Mouse (Mus musculus): ENCODE measurements around the gene Kif1bp. TPM values are rescaled to one million over a fixed set of nuclear protein-coding genes. Genes with fewer than 3 reads are reported as not detected.

Kif1bp gene
- polyA plus RNA-seq, 1 experiment: 16.8 TPM

DNA sequence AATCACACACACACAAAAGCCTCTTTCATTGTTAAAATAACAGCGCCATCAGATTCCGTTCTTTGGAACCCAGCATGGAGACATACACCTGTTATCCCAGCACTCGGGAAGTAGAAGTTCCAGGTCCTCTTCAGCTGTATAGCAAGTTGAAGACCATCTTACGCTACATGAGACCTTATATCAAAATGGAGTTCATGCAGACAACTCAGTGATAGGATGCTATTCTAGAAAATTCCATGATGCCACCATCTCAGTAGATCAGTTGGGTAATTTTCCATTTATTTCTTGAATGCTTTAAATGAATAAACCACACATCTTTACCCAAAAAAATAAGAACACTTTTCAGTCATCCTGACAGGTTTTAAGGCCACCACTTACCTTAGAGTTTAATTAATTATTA lies 71.2 kb downstream of the Kif1bp start:
- WGBS: 10% methylated on average over 4 of the region's 4 CpGs
- DNase-seq (ENCODE audit: low read depth in 1 of 2, low spot score in 2 of 2): no peak
- peaks cover 15% of the 10 kb centered on the region for H3K4me1 ChIP-seq (ENCODE audit: control insufficient read depth, insufficient read depth, insufficient read length)

DNA sequence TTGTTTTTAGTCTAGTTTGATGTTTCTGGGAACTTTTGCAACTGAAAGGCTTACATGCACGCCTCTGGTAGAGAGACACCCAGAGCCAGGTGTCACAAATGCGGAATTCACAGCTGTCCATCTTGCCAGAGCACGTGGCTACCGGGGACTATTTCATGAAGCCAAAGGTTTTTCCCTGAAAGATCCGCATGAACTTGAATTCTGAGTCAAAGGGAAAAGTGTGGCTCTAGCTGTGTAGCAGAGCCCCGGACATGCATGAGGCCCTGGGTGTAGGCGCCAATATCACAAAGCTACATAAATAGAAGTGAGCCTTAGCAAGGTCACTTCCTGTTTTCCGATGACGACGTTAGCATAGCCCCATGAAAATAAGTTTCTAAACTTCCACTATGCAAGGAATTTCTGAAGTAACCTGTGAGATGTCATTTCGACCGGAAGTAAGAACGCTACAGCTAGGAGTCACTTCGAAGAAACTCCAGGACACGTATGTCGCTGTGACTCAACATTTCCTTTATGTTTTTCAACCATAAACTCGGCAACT lies 72.2 kb downstream of the Kif1bp start:
- peak; percentile 63 to 86 for DNase-seq (ENCODE audit: low read depth in 1 of 2, low spot score in 2 of 2)
- Histone ChIP-seq H3K4me3 (ENCODE audit: extremely low read depth, insufficient read depth, insufficient read length) (peak overlapping the region; percentile 57), H3K27me3 (ENCODE audit: control insufficient read depth, insufficient read depth, low read length) (no peaks in the 10 kb centered on the region), H3K36me3 (ENCODE audit: control insufficient read depth, insufficient read depth, low read length) (no peaks in the 10 kb centered on the region), H3K27ac (ENCODE audit: insufficient read depth, low read length) (peak overlapping the region; percentile 92), H3K4me1 (ENCODE audit: control insufficient read depth, insufficient read depth, insufficient read length) (peaks cover 16% of the 10 kb centered on the region)
- peak; percentile 72 for TF ChIP-seq POLR2A (IDR thresholded peaks at IDR 0.05; ENCODE audit: low read depth, low read length)
- TF ChIP-seq CTCF (IDR thresholded peaks at IDR 0.05; ENCODE audit: extremely low read depth, insufficient read depth, insufficient read length, insufficient replicate concordance): no peak
- 2% methylated on average over 17 of the region's 17 CpGs for WGBS

More for the DNA sequence above, 71.2 kb downstream of the Kif1bp start:
- peak overlapping the region; percentile 97 for H3K27ac ChIP-seq (ENCODE audit: insufficient read depth, low read length)
- H3K4me3 ChIP-seq (ENCODE audit: extremely low read depth, insufficient read depth, insufficient read length): peak overlapping the region; percentile 86
- H3K27me3 ChIP-seq (ENCODE audit: control insufficient read depth, insufficient read depth, low read length): no peaks in the 10 kb centered on the region
- TF ChIP-seq CTCF (IDR thresholded peaks at IDR 0.05; ENCODE audit: extremely low read depth, insufficient read depth, insufficient read length, insufficient replicate concordance) (no peak), POLR2A (IDR thresholded peaks at IDR 0.05; ENCODE audit: low read depth, low read length) (no peak)
- no peaks in the 10 kb centered on the region for H3K36me3 ChIP-seq (ENCODE audit: control insufficient read depth, insufficient read depth, low read length)

DNA sequence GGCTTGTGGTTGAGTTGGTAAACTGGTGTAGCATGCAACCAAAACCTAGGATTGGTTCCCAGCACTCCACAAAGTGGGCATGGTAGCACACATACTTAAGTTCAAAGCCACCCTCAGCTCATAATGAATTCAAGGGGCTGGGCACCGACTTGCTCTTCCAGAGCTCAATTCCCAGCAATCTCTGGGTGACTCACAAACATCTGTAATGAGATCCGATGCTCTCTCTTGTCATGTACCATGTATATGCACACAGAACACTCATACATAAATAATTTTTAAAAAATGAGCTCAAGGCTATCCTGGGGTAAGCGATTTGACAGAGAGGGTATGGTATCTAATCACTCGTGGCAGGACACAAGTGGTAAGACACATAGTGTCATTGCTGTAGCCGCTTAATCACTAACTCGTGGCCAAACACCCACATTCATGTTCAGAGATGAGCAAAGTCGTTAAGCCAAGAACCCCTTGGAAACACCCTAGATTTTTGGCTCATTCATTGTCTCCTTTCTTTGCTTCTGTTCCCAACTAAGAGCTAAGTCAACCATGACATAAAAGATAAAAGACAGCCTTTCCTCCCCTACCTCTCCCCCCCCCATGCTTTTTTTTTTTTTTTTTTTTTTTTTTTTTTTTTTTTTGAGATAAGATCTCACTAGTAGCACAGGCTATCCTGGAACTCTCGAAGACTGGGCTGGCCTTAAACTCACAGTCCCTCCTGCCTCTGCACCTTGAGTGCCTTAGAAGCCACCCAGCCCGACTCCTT lies 72.9 kb downstream of the Kif1bp start:
- 24% methylated on average over 9 of the region's 9 CpGs for WGBS
- TF ChIP-seq POLR2A (IDR thresholded peaks at IDR 0.05; ENCODE audit: low read depth, low read length) (no peak), CTCF (IDR thresholded peaks at IDR 0.05; ENCODE audit: extremely low read depth, insufficient read depth, insufficient read length, insufficient replicate concordance) (no peak)
- DNase-seq (ENCODE audit: low read depth in 1 of 2, low spot score in 2 of 2): no peak
- H3K27me3 ChIP-seq (ENCODE audit: control insufficient read depth, insufficient read depth, low read length): no peaks in the 10 kb centered on the region
- no peaks in the 10 kb centered on the region for H3K36me3 ChIP-seq (ENCODE audit: control insufficient read depth, insufficient read depth, low read length)
- H3K27ac ChIP-seq (ENCODE audit: insufficient read depth, low read length): peak overlapping the region; percentile 92
- H3K4me3 ChIP-seq (ENCODE audit: extremely low read depth, insufficient read depth, insufficient read length): peak overlapping the region; percentile 57
- H3K4me1 ChIP-seq (ENCODE audit: control insufficient read depth, insufficient read depth, insufficient read length): peaks cover 17% of the 10 kb centered on the region

DNA sequence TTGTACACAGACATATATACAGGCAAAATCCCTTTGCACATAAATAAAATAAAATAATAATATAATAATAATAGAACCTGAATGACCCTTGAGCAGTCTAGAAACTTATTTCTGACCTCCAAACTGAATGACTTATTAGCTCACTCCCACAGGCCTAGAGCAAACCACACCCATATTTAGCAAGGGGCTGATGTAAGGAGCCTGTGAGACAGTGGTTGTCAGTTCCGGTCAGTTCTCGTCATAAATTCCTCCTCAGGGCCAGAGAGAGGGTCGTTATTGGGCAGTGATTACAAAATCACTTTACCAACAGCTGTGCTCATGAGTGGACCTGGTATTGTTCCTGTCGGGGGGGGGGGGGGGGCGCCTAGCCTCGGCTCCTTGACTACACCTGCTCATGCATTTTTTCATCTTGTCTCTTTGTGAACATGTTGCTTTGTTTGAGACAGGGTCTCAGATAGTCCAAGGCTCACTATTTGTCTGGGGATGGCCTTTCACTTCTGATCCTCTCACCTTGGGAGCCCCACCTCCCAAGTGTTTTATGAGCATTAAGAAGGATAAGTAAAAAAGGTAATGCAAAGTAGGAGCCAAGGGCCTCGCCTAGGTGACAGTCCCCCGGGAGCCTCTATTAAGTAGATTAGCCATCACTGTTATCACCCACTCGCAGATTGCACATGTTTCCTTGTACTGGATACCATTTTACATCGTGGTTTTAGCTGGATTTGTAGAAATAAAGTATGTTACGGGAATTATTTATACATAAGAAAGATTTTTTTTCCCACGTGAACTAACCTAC lies 74.2 kb downstream of the Kif1bp start:
- 25% methylated on average over 12 of the region's 12 CpGs for WGBS
- Histone ChIP-seq H3K27ac (ENCODE audit: insufficient read depth, low read length) (peak overlapping the region; percentile 92), H3K4me1 (ENCODE audit: control insufficient read depth, insufficient read depth, insufficient read length) (peaks cover 17% of the 10 kb centered on the region), H3K36me3 (ENCODE audit: control insufficient read depth, insufficient read depth, low read length) (peaks cover 3% of the 10 kb centered on the region; the same call in 1 of the 2 replicates), H3K4me3 (ENCODE audit: extremely low read depth, insufficient read depth, insufficient read length) (peak overlapping the region; percentile 24), H3K27me3 (ENCODE audit: control insufficient read depth, insufficient read depth, low read length) (no peaks in the 10 kb centered on the region)
- TF ChIP-seq CTCF (IDR thresholded peaks at IDR 0.05; ENCODE audit: extremely low read depth, insufficient read depth, insufficient read length, insufficient replicate concordance) (no peak), POLR2A (IDR thresholded peaks at IDR 0.05; ENCODE audit: low read depth, low read length) (no peak)
- no peak for DNase-seq (ENCODE audit: low read depth in 1 of 2, low spot score in 2 of 2)

DNA sequence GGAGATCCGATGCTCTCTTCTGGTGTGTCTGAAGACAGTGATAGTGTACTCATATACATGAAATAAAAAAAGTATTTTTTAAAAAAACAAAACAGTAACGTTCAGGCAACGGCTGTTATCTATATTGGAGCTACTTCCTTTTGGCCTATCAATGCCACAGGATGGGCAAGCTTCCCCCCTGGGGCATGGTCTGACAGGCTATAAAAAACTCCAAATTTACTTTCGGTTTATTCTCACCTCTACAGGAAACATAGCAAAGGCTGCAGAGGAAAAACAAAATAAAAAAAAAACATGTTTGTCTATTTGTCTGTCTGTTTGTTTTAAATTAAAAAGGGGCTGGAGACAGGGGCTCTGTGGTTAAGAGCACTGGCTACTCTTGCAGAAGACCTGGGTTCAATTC lies 74.9 kb downstream of the Kif1bp start:
- Histone ChIP-seq H3K27ac (ENCODE audit: insufficient read depth, low read length) (peak overlapping the region; percentile 78), H3K27me3 (ENCODE audit: control insufficient read depth, insufficient read depth, low read length) (no peaks in the 10 kb centered on the region), H3K4me1 (ENCODE audit: control insufficient read depth, insufficient read depth, insufficient read length) (peaks cover 12% of the 10 kb centered on the region; the same call in 1 of the 2 replicates), H3K4me3 (ENCODE audit: extremely low read depth, insufficient read depth, insufficient read length) (0 out of 2 replicates have a peak overlapping the region, but pooled peaks have one; percentile 13), H3K36me3 (ENCODE audit: control insufficient read depth, insufficient read depth, low read length) (peaks cover 6% of the 10 kb centered on the region)
- TF ChIP-seq POLR2A (IDR thresholded peaks at IDR 0.05; ENCODE audit: low read depth, low read length) (no peak), CTCF (IDR thresholded peaks at IDR 0.05; ENCODE audit: extremely low read depth, insufficient read depth, insufficient read length, insufficient replicate concordance) (no peak)
- WGBS: 5% methylated on average over 4 of the region's 4 CpGs
- DNase-seq (ENCODE audit: low read depth in 1 of 2, low spot score in 2 of 2): peak in 1 of 2 experiments; percentile 40

DNA sequence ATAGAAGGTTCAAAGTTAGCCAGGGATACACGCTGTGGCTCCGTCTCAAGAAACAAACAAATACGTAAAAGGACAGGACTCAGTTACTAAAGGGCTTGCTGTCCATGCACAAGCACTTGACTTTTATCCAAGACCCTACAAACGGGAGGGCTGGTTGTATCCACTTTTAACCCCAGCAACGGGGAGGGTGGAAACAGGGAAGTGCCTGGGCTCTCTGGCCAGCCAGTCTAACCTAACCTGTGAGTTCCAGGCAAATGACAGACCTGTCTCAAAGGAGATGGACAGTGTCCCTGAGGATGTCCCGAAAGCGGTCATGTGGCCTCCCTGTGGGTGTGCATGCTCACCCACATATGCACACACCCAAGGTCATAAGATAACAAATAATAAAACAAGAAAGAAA lies 76.3 kb downstream of the Kif1bp start:
- Histone ChIP-seq H3K27ac (ENCODE audit: insufficient read depth, low read length) (peak overlapping the region; percentile 15), H3K27me3 (ENCODE audit: control insufficient read depth, insufficient read depth, low read length) (no peaks in the 10 kb centered on the region), H3K4me3 (ENCODE audit: extremely low read depth, insufficient read depth, insufficient read length) (no peak overlapping the region), H3K4me1 (ENCODE audit: control insufficient read depth, insufficient read depth, insufficient read length) (peaks cover 12% of the 10 kb centered on the region; the same call in 1 of the 2 replicates), H3K36me3 (ENCODE audit: control insufficient read depth, insufficient read depth, low read length) (peaks cover 9% of the 10 kb centered on the region)
- TF ChIP-seq POLR2A (IDR thresholded peaks at IDR 0.05; ENCODE audit: low read depth, low read length) (no peak), CTCF (IDR thresholded peaks at IDR 0.05; ENCODE audit: extremely low read depth, insufficient read depth, insufficient read length, insufficient replicate concordance) (no peak)
- DNase-seq (ENCODE audit: low read depth in 1 of 2, low spot score in 2 of 2): no peak
- WGBS: 64% methylated on average over 7 of the region's 7 CpGs

Data from spleen, adult 2 months (tissue).